Mouse (Mus musculus) liver, postnatal 0 days (tissue): ENCODE measurements around the gene Gm10053.

Source experiments
- CTCF ChIP-seq: sonication (generic); IDR thresholded peaks from 2 replicates; pipeline ENCODE4 v1.5.1; 2016; ENCODE audit warnings: antibody characterized with exemption, low read depth
- EP300 ChIP-seq: IDR thresholded peaks from 2 replicates; pipeline ENCODE4 v1.6.1; 2016; ENCODE audit warnings: antibody characterized with exemption, low read depth, mild to moderate bottlenecking

DNA sequence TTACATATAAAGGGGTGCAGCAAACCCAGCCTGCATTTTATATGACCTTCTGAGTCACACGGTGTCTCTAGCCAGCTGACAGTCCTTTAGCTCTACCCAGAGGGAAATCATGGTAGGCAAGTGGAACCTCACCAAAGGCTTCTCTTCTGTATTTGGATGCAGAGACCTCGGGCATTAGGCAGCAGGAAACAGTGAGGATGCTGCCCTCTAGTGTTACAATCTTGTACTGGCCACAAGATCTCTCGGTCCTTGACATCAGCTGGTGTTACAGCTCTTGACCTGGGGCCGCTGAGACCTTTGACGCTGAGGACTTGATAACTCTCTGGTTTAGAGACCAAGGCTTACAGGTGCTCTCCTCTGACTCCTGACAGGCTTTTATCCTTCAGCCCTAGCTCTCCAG lies 10.0 kb downstream of the Gm10053 start:
- TF ChIP-seq EP300 (no peak), CTCF (peak; percentile 87)
